Mouse (Mus musculus) kidney, adult 2 months (tissue): ENCODE data around the gene Hmga1.

Experiments used
- CTCF ChIP-seq: fragments of 200-500 bp; conservative IDR thresholded peaks from 2 replicates; pipeline ENCODE4 v1.5.1; 2011; ENCODE audit warnings: low read depth, mild to moderate bottlenecking, control low read depth, low read length, moderate library complexity, mixed read lengths; ENCODE audit not compliant: insufficient read depth, insufficient read length
- POLR2A ChIP-seq: fragments of 200-500 bp; IDR thresholded peaks from one replicate; pipeline ENCODE4 v1.6.1; 2011; ENCODE audit warnings: low read depth, low read length, control low read depth

GRCm38 (mm10) chr17:27610679-27611518 is 54.6 kb downstream of the Hmga1 start:
- no peak for TF ChIP-seq CTCF
- no peak for TF ChIP-seq POLR2A
